Mouse (Mus musculus): Measurements from ENCODE around the gene Erich4.

DNA sequence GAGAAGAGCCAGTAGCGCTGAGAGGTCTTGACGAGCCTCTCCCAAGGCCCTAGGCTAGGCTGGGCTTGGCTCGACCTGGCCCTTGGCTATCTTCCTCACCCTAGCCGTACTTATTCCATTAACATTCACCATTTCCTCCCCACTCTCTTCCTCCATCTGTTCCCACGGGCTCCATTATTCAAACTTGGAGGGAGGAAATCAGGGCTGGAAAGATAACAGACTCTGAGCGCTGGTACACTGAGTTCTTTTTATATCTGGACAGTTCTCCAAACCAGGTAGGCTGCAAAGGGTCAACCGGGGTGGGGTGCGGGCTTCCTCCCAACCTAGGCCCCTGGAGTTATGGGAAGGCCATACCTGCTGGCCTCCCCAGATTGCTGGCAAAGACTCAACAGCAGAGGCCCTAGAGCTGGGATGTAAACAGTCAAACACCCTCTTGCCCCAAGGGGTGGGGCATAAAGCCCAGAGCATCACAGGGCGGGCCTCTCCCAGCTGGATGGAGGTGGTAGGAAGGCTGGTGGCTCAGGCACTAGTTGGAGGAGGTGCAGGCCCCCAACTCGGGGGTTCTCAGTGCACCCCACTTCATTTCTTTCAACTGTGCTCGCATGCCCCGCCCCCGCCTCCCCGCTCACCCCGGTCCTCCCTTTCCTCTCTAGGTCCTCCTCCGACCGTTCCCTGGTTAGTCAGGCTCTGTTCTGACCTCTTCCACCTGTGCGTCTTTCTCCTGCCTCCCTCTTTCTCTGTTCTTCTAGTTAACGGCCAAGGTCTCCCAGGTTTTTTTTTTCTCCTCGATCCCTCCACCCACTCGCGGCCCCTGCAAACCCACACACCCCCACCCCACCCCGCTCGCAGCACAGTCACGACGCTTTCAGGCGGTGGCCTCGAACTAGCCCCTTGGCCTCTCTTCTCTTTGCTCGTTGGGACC, 11.1 kb upstream of the Erich4 start, which contains the start of gene B3gnt8:
- TF ChIP-seq MAFK (IDR thresholded peaks at IDR 0.05; ENCODE audit: insufficient read depth, low read depth, low read length) (no peak), ZNF384 (IDR thresholded peaks at IDR 0.05; ENCODE audit: low read depth, low read length) (no peak)

Data from ES-E14 (cell line).